Comparison of ENCODE assay signal across 8 mouse cellular contexts in the genomic region with DNA sequence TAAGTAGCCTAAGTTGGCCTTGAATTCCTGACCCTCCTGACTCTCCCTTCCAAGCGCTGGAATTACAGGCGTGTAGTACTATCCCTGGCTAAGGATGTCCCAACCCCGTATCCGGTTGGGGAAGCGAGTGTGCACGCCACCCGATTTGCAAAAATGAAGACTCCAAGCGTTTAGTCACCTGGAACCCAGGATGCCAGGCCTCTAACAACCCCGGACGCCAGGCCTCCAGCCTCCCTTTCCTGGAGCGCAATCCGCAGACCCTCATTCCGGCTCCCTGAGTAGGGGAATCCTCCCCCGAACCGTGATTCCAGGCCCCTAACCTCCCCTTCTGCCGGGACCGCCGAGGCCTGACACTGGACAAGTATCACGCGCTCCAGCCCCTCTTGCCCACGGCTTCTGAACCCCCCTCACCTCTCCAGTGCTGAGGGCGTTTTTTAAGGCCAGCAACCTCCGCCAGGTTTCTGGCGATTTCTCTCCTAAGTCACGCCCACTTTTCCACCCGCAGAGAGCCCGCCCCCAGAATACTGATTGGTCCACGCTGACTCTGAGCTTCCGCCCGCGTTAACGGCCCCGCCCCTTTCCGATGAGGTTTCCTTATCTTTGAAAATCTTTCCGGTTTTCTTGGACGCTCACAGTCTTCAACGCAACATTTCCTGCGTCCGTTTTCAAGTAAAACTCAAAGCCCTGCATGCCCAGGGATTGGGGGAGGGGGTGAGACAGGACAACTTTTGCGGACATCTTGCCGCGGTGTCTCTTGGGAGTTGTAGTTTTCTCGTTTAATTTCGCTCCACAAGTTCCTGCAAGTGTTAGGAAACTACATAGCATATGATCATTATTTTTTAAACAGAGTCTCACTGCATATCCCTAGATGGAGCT. TPM values are rescaled to one million over a fixed set of nuclear protein-coding genes. Genes with fewer than 3 reads are reported as not detected.
DNase-seq lines count a peak whose midpoint lies in the region; ATAC-seq and TF ChIP-seq lines count a peak whose summit lies in the region.

A gene (minus strand): TSS at position 495 of the 876 bp plus-strand sequence.

- H3K27me3 ChIP-seq in embryonic facial prominence, embryonic 13.5 days = no peaks in the 10 kb centered on the region
- H3K27me3 ChIP-seq in heart, adult 2 months (ENCODE audit: control insufficient read depth, insufficient read depth, low read length) = no peaks in the 10 kb centered on the region
- no peaks in the 10 kb centered on the region for H3K27me3 ChIP-seq in limb, embryonic 13.5 days
- H3K27me3 ChIP-seq in midbrain, embryonic 16.5 days (ENCODE audit: control insufficient read depth, insufficient read depth, low read depth, low read length) = no peaks in the 10 kb centered on the region

- WGBS in embryonic facial prominence, embryonic 13.5 days = under 1% methylated on average over 44 of the region's 44 CpGs
- WGBS in heart, adult 2 months = under 1% methylated on average over 44 of the region's 44 CpGs
- 1% methylated on average over 44 of the region's 44 CpGs for WGBS in limb, embryonic 13.5 days
- under 1% methylated on average over 44 of the region's 44 CpGs for WGBS in midbrain, embryonic 16.5 days

- TF ChIP-seq CTCF in heart, adult 2 months (IDR thresholded peaks at IDR 0.05) = no peak

- no peaks in the 10 kb centered on the region for H3K9me3 ChIP-seq in embryonic facial prominence, embryonic 13.5 days
- no peaks in the 10 kb centered on the region for H3K9me3 ChIP-seq in limb, embryonic 13.5 days
- H3K9me3 ChIP-seq in midbrain, embryonic 16.5 days (replicated peaks; ENCODE audit: control insufficient read depth, low read length, poor library complexity, severe bottlenecking) = no peaks in the 10 kb centered on the region

- peak; percentile 89 for ATAC-seq in embryonic facial prominence, embryonic 13.5 days (ENCODE audit: insufficient number of reproducible peaks, insufficient read depth, low FRiP score, low TSS enrichment, low read depth)
- peak; percentile 91 for ATAC-seq in limb, embryonic 13.5 days (ENCODE audit: low FRiP score, low read depth)
- ATAC-seq in midbrain, embryonic 16.5 days = peak; percentile 92

- intact Hi-C loops in heart, adult 2 months (cut with DNase I) = loop anchor here (2.0 kb wide), 2 partner anchors 15 kb away; no protein-coding TSS in a partner anchor

- peak; percentile 88 for DNase-seq in 3134 (ENCODE audit: extremely low read depth, insufficient read length, low spot score)
- DNase-seq in adrenal gland, postnatal 36 days = peak; percentile 93 to 95
- DNase-seq in heart, adult 2 months = peak; percentile 92 to 94
- DNase-seq in kidney, adult 8-10 months = peak; percentile 95
- peak; percentile 93 to 95 for DNase-seq in spleen, postnatal 10 days (ENCODE audit: low spot score in 2 of 2)

- peak within 1 kb of the TSS; percentile 99 for H3K4me2 ChIP-seq in embryonic facial prominence, embryonic 13.5 days
- H3K4me2 ChIP-seq in limb, embryonic 13.5 days (replicated peaks) = peak within 1 kb of the TSS; percentile 96
- H3K4me2 ChIP-seq in midbrain, embryonic 16.5 days (ENCODE audit: low read length) = peak within 1 kb of the TSS; percentile 94

- peaks cover 30% of the 10 kb centered on the region for H3K36me3 ChIP-seq in embryonic facial prominence, embryonic 13.5 days
- H3K36me3 ChIP-seq in heart, adult 2 months (ENCODE audit: control insufficient read depth, insufficient read depth, low read length) = no peaks in the 10 kb centered on the region; the same call in 1 of the 2 replicates
- H3K36me3 ChIP-seq in limb, embryonic 13.5 days = peaks cover 28% of the 10 kb centered on the region
- H3K36me3 ChIP-seq in midbrain, embryonic 16.5 days (ENCODE audit: control insufficient read depth, insufficient read depth, low read length) = no peaks in the 10 kb centered on the region

- peak within 1 kb of the TSS; percentile 79 for H3K4me3 ChIP-seq in embryonic facial prominence, embryonic 13.5 days
- H3K4me3 ChIP-seq in heart, adult 2 months = peak within 1 kb of the TSS; percentile 77
- peak within 1 kb of the TSS; percentile 65 for H3K4me3 ChIP-seq in limb, embryonic 13.5 days
- peak within 1 kb of the TSS; percentile 53 for H3K4me3 ChIP-seq in midbrain, embryonic 16.5 days (ENCODE audit: low read depth, low read length)

- H3K4me1 ChIP-seq in embryonic facial prominence, embryonic 13.5 days = peaks cover 18% of the 10 kb centered on the region
- peaks cover 3% of the 10 kb centered on the region for H3K4me1 ChIP-seq in heart, adult 2 months (ENCODE audit: control insufficient read depth, insufficient read depth, low read length)
- peaks cover 23% of the 10 kb centered on the region for H3K4me1 ChIP-seq in limb, embryonic 13.5 days
- peaks cover 15% of the 10 kb centered on the region for H3K4me1 ChIP-seq in midbrain, embryonic 16.5 days (ENCODE audit: control insufficient read depth, insufficient read depth, low read length)

- peak; percentile 86 for TF ChIP-seq POLR2A in heart, adult 2 months (IDR thresholded peaks at IDR 0.05; ENCODE audit: insufficient read depth, low read depth, low read length)

- H3K79me2 ChIP-seq in heart, adult 2 months (replicated peaks; ENCODE audit: control insufficient read depth, insufficient read depth, low read length) = no peaks in the 10 kb centered on the region

- H3K27ac ChIP-seq in embryonic facial prominence, embryonic 13.5 days = peak within 1 kb of the TSS; percentile 94
- peak within 1 kb of the TSS; percentile 96 for H3K27ac ChIP-seq in heart, adult 2 months
- peak within 1 kb of the TSS; percentile 86 for H3K27ac ChIP-seq in limb, embryonic 13.5 days
- peak within 1 kb of the TSS; percentile 73 for H3K27ac ChIP-seq in midbrain, embryonic 16.5 days (ENCODE audit: low read length)

- peak; percentile 32; the same call in 1 of the 2 replicates for TF ChIP-seq EP300 in heart, adult 2 months (IDR thresholded peaks at IDR 0.05; ENCODE audit: insufficient read depth, low read depth, low read length)

- H3K9ac ChIP-seq in embryonic facial prominence, embryonic 13.5 days = peak within 1 kb of the TSS; percentile 85
- peak within 1 kb of the TSS; percentile 95 for H3K9ac ChIP-seq in heart, adult 2 months (ENCODE audit: low read depth, low read length)
- peak within 1 kb of the TSS; percentile 87 for H3K9ac ChIP-seq in limb, embryonic 13.5 days
- H3K9ac ChIP-seq in midbrain, embryonic 16.5 days (ENCODE audit: low read depth, low read length) = peak within 1 kb of the TSS; percentile 78

RNA-seq across cellular contexts. Expression of the gene that starts here (rescaled TPM):
- total RNA-seq in adrenal gland, postnatal 36 days (2021) = 100 to 1,000 TPM; 263 to 267 TPM
- 198 and 206 TPM in 2 replicates for polyA plus RNA-seq in embryonic facial prominence, embryonic 13.5 days (2015; fragmentation: Nextera tagmentation; extraction: Ambion mirVana)
- total RNA-seq in heart, adult 2 months (2021) = 100 to 1,000 TPM; 132 to 152 TPM
- polyA plus RNA-seq in heart, adult 2 months (2012; rRNA removed) = 158 and 177 TPM in 2 replicates
- polyA plus RNA-seq in limb, embryonic 13.5 days (2015; fragmentation: Nextera tagmentation; extraction: Ambion mirVana) = 215 TPM in 2 replicates
- 107 and 119 TPM in 2 replicates for polyA plus RNA-seq in midbrain, embryonic 16.5 days (2015; fragmentation: Nextera tagmentation; extraction: Ambion mirVana)

Comparison
In these comparisons a context has a peak if more than half of its experiments do, and no peak if none do; other contexts are left out.
1. Peak in every context shown above with its lines: DNase-seq, ATAC-seq, H3K4me3 ChIP-seq and H3K27ac ChIP-seq.